Mouse (Mus musculus) limb, embryonic 11.5 days (tissue): ENCODE data around the gene Zfp108. TPM values are rescaled to one million over a fixed set of nuclear protein-coding genes. Genes with fewer than 3 reads are reported as not detected.

Source experiments
- ATAC-seq: fragments of 200-750 bp; cut with Nextera tagmentation; 2 replicates; pipeline ENCODE4 v1.8.0; 2017; ENCODE audit warnings: low read depth; ENCODE audit not compliant: insufficient number of reproducible peaks, low FRiP score, low TSS enrichment
- DNase-seq: peaks from one replicate; pipeline ENCODE4 v3.0.0-alpha.2; 2015; ENCODE audit warnings: low spot score
- H3K27ac ChIP-seq: fragments of 300-500 bp; sonication (generic); replicated peaks from 2 replicates; pipeline ENCODE4 v1.5.1; 2014; ENCODE audit warnings: low read depth, mild to moderate bottlenecking, low read length
- H3K27me3 ChIP-seq: fragments of 300-500 bp; sonication (generic); 2 replicates; pipeline ENCODE4 v1.6.1; 2014; ENCODE audit warnings: mild to moderate bottlenecking, low read length, mixed read lengths; ENCODE audit not compliant: control insufficient read depth, insufficient read depth
- H3K36me3 ChIP-seq: fragments of 300-500 bp; sonication (generic); 2 replicates; pipeline ENCODE4 v1.6.1; 2014; ENCODE audit warnings: mild to moderate bottlenecking, low read length, moderate library complexity, mixed read lengths; ENCODE audit not compliant: control insufficient read depth, insufficient read depth
- H3K4me1 ChIP-seq: fragments of 300-500 bp; sonication (generic); 2 replicates; pipeline ENCODE4 v1.6.1; 2014; ENCODE audit warnings: low read length, mixed read lengths; ENCODE audit not compliant: control insufficient read depth, insufficient read depth
- H3K4me2 ChIP-seq: fragments of 300-500 bp; sonication (generic); 2 replicates; pipeline ENCODE4 v1.6.1; 2014; ENCODE audit warnings: low read depth, mild to moderate bottlenecking, moderate library complexity; ENCODE audit not compliant: severe bottlenecking
- H3K4me3 ChIP-seq: fragments of 300-500 bp; sonication (generic); 2 replicates; pipeline ENCODE4 v1.5.1; 2014; ENCODE audit warnings: low read depth, low read length
- H3K9ac ChIP-seq: fragments of 300-500 bp; sonication (generic); 2 replicates; pipeline ENCODE4 v1.6.1; 2014; ENCODE audit warnings: mild to moderate bottlenecking, low read length
- H3K9me3 ChIP-seq: fragments of 300-500 bp; sonication (generic); 2 replicates; pipeline ENCODE4 v1.6.1; 2016; ENCODE audit warnings: low read length; ENCODE audit not compliant: control insufficient read depth
- WGBS: fragments of 180-500 bp; shearing (Covaris S2); extraction: QIAGEN DNeasy Blood & Tissue Kit; methylation state at CpG from one replicate; pipeline ENCODE4 v1.1.7; 2014; 5-methylcytosine and 5-hydroxymethylcytosine counted together
- polyA plus RNA-seq: library from polyadenylated mRNA; unstranded; fragments of >200 nt; fragmentation: Nextera tagmentation; extraction: Ambion mirVana; gene quantifications from 2 replicates; pipeline ENCODE4 v1.2.1, GENCODE M21; 2014

Gene Zfp108
- polyA plus RNA-seq, 1 experiment from 2014 or later = 3.1 TPM

- peaks cover 3% of the 10 kb centered on the region; the same call in 1 of the 2 replicates for H3K9me3 ChIP-seq
- H3K4me3 ChIP-seq = peak overlapping the region; percentile 61
- H3K27ac ChIP-seq = peak overlapping the region; percentile 91
- peaks cover 7% of the 10 kb centered on the region; the same call in 1 of the 2 replicates for H3K36me3 ChIP-seq
- no peaks in the 10 kb centered on the region for H3K4me1 ChIP-seq
- peak; percentile 86 for ATAC-seq
- H3K9ac ChIP-seq = peak overlapping the region; percentile 80
- peak overlapping the region; percentile 84 for H3K4me2 ChIP-seq
- DNase-seq = peak; percentile 91
- H3K27me3 ChIP-seq = no peaks in the 10 kb centered on the region
- WGBS = under 1% methylated on average over 46 of the region's 47 CpGs
Measured at GRCm38 (mm10) chr7:24298973-24299708, 44.5 kb downstream of the Zfp108 start.

GRCm38 (mm10) chr7:24299823-24300481 is 45.4 kb downstream of the Zfp108 start:
- Histone ChIP-seq H3K4me1 (no peaks in the 10 kb centered on the region), H3K9ac (peak overlapping the region; percentile 65), H3K9me3 (peaks cover 3% of the 10 kb centered on the region; the same call in 1 of the 2 replicates), H3K4me3 (peak overlapping the region; percentile 61), H3K27me3 (no peaks in the 10 kb centered on the region), H3K27ac (peak overlapping the region; percentile 91; the same call in 1 of the 2 replicates), H3K4me2 (peak overlapping the region; percentile 84), H3K36me3 (peaks cover 7% of the 10 kb centered on the region; the same call in 1 of the 2 replicates)
- whole genome bisulfite sequencing = under 1% methylated on average over 18 of the region's 18 CpGs
- DNase-seq (peak; percentile 48), ATAC-seq (peak; percentile 26; the same call in 1 of the 2 replicates)

GRCm38 (mm10) chr7:24300771-24301282 is 46.2 kb downstream of the Zfp108 start, which contains the start of gene Zfp61:
Gene Zfp61 (minus strand): TSS chr7:24301232.
- Histone ChIP-seq H3K4me3 (peak within 1 kb of the TSS; percentile 61), H3K4me2 (peak within 1 kb of the TSS; percentile 84), H3K9ac (peak within 1 kb of the TSS; percentile 65), H3K27me3 (no peaks in the 10 kb centered on the region), H3K36me3 (peaks cover 7% of the 10 kb centered on the region; the same call in 1 of the 2 replicates), H3K9me3 (peaks cover 3% of the 10 kb centered on the region; the same call in 1 of the 2 replicates), H3K27ac (peak within 1 kb of the TSS; percentile 91; the same call in 1 of the 2 replicates), H3K4me1 (no peaks in the 10 kb centered on the region)
- ATAC-seq (peak; percentile 59), DNase-seq (peak; percentile 80)
- 2% methylated on average over 13 of the region's 13 CpGs for WGBS

Other genes starting within 250 kb of the Zfp108 start
- gene Vmn1r183, start 201.5 kb upstream of the Zfp108 start, polyA plus RNA-seq = not detected in 2 replicates
- 30.7 and 30.9 TPM in 2 replicates for gene Zfp180, start 172.9 kb upstream of the Zfp108 start, polyA plus RNA-seq
- 3.3 and 5.4 TPM in 2 replicates for gene Zfp112, start 142.5 kb upstream of the Zfp108 start, polyA plus RNA-seq
- gene Zfp235, start 120.6 kb upstream of the Zfp108 start, polyA plus RNA-seq = 18.4 and 18.5 TPM in 2 replicates
- 5.3 and 5.9 TPM in 2 replicates for gene Zfp114, start 79.7 kb upstream of the Zfp108 start, polyA plus RNA-seq
- 12.8 and 14.2 TPM in 2 replicates for gene Zfp111, start 43.4 kb upstream of the Zfp108 start, polyA plus RNA-seq
- gene Zfp109, start 17.2 kb upstream of the Zfp108 start, polyA plus RNA-seq = 4.9 and 5.8 TPM in 2 replicates
- gene Zfp93, start 15.6 kb downstream of the Zfp108 start, polyA plus RNA-seq = 10.4 and 10.6 TPM in 2 replicates
- gene Zfp61, start 46.4 kb downstream of the Zfp108 start, polyA plus RNA-seq = 50.1 and 51.2 TPM in 2 replicates
- 13.2 and 14.2 TPM in 2 replicates for gene Zfp94, start 61.9 kb downstream of the Zfp108 start, polyA plus RNA-seq
- gene Tescl, start 79.1 kb downstream of the Zfp108 start, polyA plus RNA-seq = not detected in 2 replicates
- not detected in 2 replicates for gene Lypd5, start 94.4 kb downstream of the Zfp108 start, polyA plus RNA-seq
- gene Kcnn4, start 115.5 kb downstream of the Zfp108 start, polyA plus RNA-seq = 2.6 and 2.7 TPM in 2 replicates
- 20.2 and 22.1 TPM in 2 replicates for gene Smg9, start 144.8 kb downstream of the Zfp108 start, polyA plus RNA-seq
- gene Irgc1, start 197.5 kb downstream of the Zfp108 start, polyA plus RNA-seq = not detected in 2 replicates
- 2.1 and 2.3 TPM in 2 replicates for gene Plaur, start 207.7 kb downstream of the Zfp108 start, polyA plus RNA-seq
- 1.9 and 2.2 TPM in 2 replicates for gene Cadm4, start 227.2 kb downstream of the Zfp108 start, polyA plus RNA-seq